Mouse (Mus musculus) lung, adult 2 months (tissue): ENCODE measurements around the gene Slc22a3. TPM values are rescaled to one million over a fixed set of nuclear protein-coding genes. Genes with fewer than 3 reads are reported as not detected.

Source experiments
- DNase-seq: peaks from one replicate; pipeline ENCODE4 v3.0.0; 2022
- H3K4me1 ChIP-seq: fragments of 200-500 bp; 2 replicates; pipeline ENCODE4 v1.6.1; 2011; ENCODE audit warnings: low read length; ENCODE audit not compliant: control insufficient read depth, insufficient read depth
- H3K4me3 ChIP-seq: fragments of 200-500 bp; replicated peaks from 2 replicates; pipeline ENCODE3; 2011; ENCODE audit warnings: low read depth, mild to moderate bottlenecking, control low read depth, low read length; ENCODE audit errors: extremely low read depth
- CTCF ChIP-seq: fragments of 200-500 bp; IDR thresholded peaks from 2 replicates; pipeline ENCODE4 v1.5.1; 2011; ENCODE audit warnings: mild to moderate bottlenecking, low read length, control low read depth; ENCODE audit not compliant: insufficient read depth
- POLR2A ChIP-seq: fragments of 200-500 bp; IDR thresholded peaks from 2 replicates; pipeline ENCODE4 v1.6.1; 2011; ENCODE audit warnings: low read depth, mild to moderate bottlenecking, control low read depth, low read length, borderline replicate concordance; ENCODE audit errors: extremely low read depth
- WGBS: fragments of 180-500 bp; shearing (Covaris S2); methylation state at CpG from one replicate; pipeline ENCODE4 v1.1.7; 2018; 5-methylcytosine and 5-hydroxymethylcytosine counted together
- polyA plus RNA-seq: library from polyadenylated mRNA; depleted of rRNA; stranded (reverse); fragments of >200 nt; gene quantifications from 2 replicates; pipeline ENCODE4 v1.2.3, GENCODE M21; 2012

The Slc22a3 gene
- polyA plus RNA-seq, 1 experiment = 6.0 TPM

DNA sequence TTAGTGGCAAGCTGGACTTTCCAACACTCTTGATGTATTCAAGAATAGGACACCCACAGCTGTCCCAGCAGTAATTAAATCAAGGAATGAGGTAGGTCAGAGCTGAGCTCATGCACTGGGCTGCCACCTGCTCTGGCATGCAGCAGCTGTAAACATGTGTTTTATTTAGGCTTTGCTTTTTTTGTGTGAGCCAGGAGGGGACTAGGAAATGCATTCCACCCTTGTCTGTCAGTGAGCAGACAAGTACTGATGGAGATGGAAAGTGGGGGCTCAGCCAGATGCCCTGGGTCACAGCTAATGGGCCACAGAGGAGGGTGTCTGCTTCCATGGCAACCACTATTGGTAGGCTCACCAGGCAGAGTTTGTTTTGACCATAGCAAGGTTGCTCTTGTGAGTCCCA lies 79.1 kb downstream of the Slc22a3 start:
- TF ChIP-seq POLR2A (no peak), CTCF (no peak)
- no peak for DNase-seq
- Histone ChIP-seq H3K4me1 (no peaks in the 10 kb centered on the region), H3K4me3 (no peak overlapping the region)

DNA sequence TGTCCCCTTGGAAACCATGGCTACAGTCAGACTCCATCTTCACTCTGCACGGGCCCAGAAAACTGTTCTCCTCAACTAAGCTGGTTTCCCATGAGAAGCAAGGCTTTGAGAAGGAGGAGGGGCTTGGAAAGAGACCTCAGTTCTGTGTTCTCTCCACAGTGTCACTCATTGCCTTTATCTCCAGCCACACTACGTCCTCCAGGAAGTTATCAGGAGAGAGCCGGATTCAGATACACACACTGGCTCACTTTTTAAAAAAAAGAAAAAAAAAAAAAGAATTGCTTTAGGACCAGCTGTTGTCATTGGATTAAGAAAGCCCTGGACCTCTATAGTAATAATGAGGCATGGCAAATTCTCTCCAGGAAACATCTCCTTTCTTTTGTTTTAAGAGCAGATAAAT lies 80.3 kb downstream of the Slc22a3 start:
- H3K4me1 ChIP-seq = no peaks in the 10 kb centered on the region
- H3K4me3 ChIP-seq = no peak overlapping the region
- TF ChIP-seq CTCF (no peak), POLR2A (no peak)
- WGBS = 25% methylated on average over 3 of the region's 3 CpGs
- DNase-seq = no peak

DNA sequence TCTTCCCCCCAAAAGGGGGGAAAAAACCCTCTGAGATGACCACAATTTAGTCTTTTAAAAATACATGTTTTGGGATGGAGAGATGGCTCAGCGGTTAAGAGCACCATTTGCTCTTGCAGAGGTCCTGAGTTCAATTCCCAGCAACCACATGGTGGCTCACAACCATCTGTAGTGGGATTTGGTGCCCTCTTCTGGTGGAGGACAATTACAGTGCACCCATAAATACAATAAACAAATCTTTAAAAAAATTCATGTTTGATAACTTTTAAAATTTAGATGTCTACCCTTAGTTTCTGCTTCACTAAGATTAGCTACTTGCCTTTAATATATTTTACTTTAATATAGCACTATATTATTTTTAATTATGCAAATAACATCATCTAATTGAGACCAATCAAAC lies 85.4 kb downstream of the Slc22a3 start:
- no peak for TF ChIP-seq POLR2A
- no peak for TF ChIP-seq CTCF
- no peak for DNase-seq
- H3K4me1 ChIP-seq = 0 out of 2 replicates have a peak, but pooled peaks cover 4% of the 10 kb centered on the region
- 90% methylated on average over 1 of the region's 1 CpGs for WGBS
- H3K4me3 ChIP-seq = no peak overlapping the region

DNA sequence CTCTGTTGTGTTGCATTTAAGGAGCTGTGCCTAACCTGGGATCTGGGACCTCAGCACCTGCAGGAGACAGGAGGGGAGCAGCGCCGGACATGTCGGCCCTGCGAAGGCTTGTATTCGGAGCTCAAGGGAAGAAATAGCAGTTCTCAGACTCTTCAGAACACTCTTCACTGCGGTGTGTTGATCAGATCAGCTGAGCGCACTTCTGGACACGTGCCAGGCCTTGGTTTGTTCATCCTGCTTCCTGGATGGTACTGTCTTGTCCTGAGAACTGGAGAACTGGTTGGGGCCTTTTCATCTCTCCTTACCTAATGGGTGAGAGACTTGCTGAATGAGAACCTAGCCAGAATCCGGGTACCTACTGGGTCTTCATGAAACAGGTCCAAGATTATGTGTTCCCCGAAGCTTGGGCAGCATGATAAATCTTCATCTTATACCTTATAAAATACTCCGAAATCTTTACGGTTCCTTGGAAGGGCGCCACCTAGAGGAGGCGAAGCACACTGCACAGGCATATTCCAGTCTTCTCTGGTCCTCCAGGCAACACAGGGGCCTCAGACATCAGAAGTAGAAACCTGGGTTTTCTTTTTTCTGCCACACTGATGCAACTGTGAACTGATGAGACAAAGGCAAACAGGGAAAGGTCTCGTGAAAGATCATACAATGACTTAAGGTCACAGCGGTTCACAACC lies 86.5 kb downstream of the Slc22a3 start:
- WGBS = 64% methylated on average over 16 of the region's 16 CpGs
- 0 out of 2 replicates have a peak, but pooled peaks cover 4% of the 10 kb centered on the region for H3K4me1 ChIP-seq
- H3K4me3 ChIP-seq = no peak overlapping the region
- no peak for DNase-seq
- TF ChIP-seq POLR2A (no peak), CTCF (peak; percentile 66)

DNA sequence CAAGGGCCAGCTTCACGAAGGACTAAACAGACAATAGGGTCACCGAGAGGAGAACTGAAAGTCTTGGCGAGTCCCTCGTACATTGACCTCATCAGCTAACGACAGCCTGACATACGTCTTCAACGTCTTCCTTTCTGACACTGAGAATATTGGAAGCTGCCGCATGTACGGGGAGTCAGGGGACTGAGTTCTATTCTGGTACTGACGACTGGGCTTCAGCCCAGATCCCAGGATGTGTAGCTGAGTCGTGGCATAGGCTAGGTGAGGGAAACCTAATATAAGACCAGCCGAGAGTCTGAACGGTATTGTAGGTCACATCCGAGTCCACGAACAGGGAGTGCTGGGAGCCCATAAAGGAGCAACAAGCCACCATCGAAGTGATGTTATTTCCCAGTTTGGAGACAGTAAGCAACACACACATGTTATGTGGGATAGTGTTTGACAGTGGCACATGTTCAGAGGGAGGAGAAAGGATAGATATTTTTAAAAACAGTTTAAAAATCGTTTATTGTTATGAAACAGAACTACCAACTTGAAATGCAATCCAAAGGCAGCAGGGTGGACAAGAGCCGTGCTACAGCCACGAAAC lies 87.9 kb downstream of the Slc22a3 start:
- no peak for DNase-seq
- WGBS = 39% methylated on average over 19 of the region's 19 CpGs
- Histone ChIP-seq H3K4me1 (0 out of 2 replicates have a peak, but pooled peaks cover 4% of the 10 kb centered on the region), H3K4me3 (no peak overlapping the region)
- no peak for TF ChIP-seq CTCF
- no peak for TF ChIP-seq POLR2A

DNA sequence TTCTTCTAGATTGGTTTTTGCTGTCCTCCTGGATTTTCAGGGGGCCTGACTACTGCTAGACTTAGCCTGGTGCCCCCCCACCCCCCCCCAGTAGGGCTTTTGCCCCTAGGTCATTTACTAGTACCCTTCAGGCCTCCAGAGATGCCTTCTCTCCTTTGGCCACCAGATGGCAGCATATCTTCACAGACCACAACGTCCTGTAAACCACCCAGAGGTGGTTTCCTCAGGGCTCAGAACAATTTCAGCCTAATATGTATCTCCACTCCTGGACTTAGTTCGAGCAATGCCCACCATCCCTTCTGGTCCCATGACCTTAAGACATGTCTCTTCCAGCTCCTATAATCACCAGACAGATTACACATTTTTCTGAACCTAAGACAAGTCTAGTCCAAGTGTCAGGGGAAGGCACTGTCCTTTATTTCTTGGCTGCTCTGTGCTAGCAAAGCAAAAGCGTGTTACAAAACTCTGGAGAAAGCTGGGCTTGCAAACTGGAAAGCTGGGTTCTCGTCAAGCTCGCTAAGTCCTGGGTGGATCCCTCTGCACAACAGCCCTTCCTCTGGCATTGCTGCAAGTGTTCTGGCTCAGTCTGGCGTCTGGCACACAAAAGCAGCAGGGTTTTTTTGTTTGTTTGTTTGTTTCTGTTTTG lies 91.1 kb downstream of the Slc22a3 start:
- no peak overlapping the region for H3K4me3 ChIP-seq
- H3K4me1 ChIP-seq = 0 out of 2 replicates have a peak, but pooled peaks cover 4% of the 10 kb centered on the region
- DNase-seq = peak; percentile 72
- peak; percentile 77 for TF ChIP-seq CTCF
- TF ChIP-seq POLR2A = no peak
- WGBS = 31% methylated on average over 6 of the region's 6 CpGs

DNA sequence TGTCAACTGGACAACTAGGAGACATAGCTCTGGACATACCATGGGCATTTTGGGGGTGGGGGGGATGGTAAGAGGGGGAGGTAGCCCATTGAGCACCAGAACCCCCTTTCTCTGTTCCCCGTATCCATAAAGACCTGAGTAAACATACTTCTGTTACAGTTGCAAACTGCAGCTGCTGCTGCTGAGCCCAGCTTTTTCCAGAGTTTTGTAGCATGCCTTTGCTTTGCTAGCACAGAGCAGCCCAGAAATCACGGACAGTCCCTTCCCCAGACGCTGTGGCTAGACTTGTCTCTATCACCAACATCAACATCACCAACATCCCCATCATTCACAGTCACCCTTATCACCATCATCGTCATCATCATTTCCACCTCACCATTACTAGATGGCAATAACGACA lies 91.8 kb downstream of the Slc22a3 start:
- H3K4me1 ChIP-seq = 0 out of 2 replicates have a peak, but pooled peaks cover 4% of the 10 kb centered on the region
- H3K4me3 ChIP-seq = no peak overlapping the region
- TF ChIP-seq POLR2A (no peak), CTCF (no peak)
- DNase-seq = no peak
- 51% methylated on average over 5 of the region's 5 CpGs for WGBS

DNA sequence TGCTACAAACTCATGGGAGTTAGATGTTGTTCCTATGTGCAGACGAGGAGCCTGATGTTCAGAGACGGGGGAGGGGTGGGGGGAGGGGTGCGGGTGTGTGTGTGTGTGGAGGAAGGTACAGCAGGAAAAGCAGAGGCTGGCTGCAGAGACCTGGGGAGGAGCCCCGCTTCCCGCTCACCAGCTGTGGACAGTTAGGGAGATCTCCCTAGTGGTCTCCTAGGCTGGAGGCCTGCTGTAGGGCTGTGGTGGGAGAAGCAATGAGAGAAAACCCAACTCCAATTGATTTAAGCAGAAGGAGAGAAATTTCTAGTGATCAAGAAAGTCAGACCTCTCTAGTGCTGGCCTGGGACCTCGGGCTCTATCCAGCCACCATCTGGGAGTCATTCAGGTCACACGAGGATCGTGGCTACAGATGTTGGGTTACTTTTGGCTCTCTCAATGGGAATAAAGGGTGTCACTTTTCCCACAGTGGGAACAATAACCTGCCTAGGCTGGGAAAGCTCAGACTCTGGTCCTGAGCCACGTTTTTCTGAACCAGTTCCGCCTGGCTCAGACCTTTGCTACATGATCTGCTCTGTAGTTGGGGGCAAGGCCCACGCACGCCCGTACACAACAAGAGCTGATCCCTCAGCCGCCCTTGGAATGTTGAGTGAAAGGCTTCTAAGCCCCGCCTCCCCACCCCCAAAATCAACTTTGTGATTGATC lies 92.3 kb downstream of the Slc22a3 start:
- WGBS = 43% methylated on average over 15 of the region's 15 CpGs
- H3K4me1 ChIP-seq = 0 out of 2 replicates have a peak, but pooled peaks cover 4% of the 10 kb centered on the region
- H3K4me3 ChIP-seq = no peak overlapping the region
- DNase-seq = no peak
- TF ChIP-seq CTCF = no peak
- no peak for TF ChIP-seq POLR2A

DNA sequence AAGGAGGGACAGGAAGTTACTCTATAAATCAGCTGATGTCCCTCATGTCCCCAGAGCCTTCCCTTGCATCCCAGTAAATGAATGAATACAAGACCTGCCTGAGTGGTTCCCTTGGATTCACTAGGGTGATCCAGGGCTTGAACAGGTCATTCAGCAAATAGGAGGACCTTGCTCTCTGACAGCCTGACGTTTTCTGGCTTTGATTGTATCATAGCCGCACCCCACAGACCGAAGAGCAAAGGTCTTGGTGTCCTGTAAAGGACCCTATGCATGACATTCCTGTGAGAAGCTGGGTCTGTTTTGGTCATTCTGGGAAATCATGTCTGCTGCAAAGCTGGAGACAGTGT lies 94.6 kb downstream of the Slc22a3 start:
- H3K4me3 ChIP-seq = no peak overlapping the region
- no peaks in the 10 kb centered on the region for H3K4me1 ChIP-seq
- 59% methylated on average over 3 of the region's 3 CpGs for WGBS
- TF ChIP-seq POLR2A (no peak), CTCF (no peak)
- no peak for DNase-seq
